Mouse (Mus musculus) adrenal gland, adult 8-10 months (tissue): ENCODE data around the gene Chtf18. TPM values are rescaled to one million over a fixed set of nuclear protein-coding genes. Genes with fewer than 3 reads are reported as not detected.

Source experiments
- microRNA-seq, 2 experiments: library from miRNA; unstranded; fragments of <30 nt; microRNA quantifications; one replicate each; pipeline ENCODE4 v1.2.0; 2022
- total RNA-seq, 4 experiments: library from RNA; stranded (reverse); gene quantifications; 2 replicates each; pipeline ENCODE4 v1.2.4; 2022

Gene Chtf18
- total RNA-seq, 4 experiments from 2014 or later: 1.2 to 4.9 (median 2.6) TPM

Small RNA genes within 50 kb of the gene (microRNA-seq; reads per million reads assigned to microRNA genes)
- gene Gm25083: 0 reads per million in 2 experiments

Other genes with a start within 250 kb of the Chtf18 start
- 1 to 10 TPM; 1.0 to 1.4 (median 1.2) TPM for gene Sstr5, start 230.1 kb downstream of the Chtf18 start, total RNA-seq
- gene Sox8, start 156.7 kb downstream of the Chtf18 start, total RNA-seq: 1 to 10 TPM in 3 of 4 experiments, under 1 TPM in 1; 0.92 to 2.6 (median 1.2) TPM
- 10 to 100 TPM; 36.0 to 39.9 (median 38.2) TPM for gene Lmf1, start 148.3 kb downstream of the Chtf18 start, total RNA-seq
- gene Gng13, start 10.2 kb downstream of the Chtf18 start, total RNA-seq: 1 to 10 TPM in 1 of 4 experiments, under 1 TPM in 1, not detected in 2; 0.74 to 2.9 TPM
- 10 to 100 TPM; 17.8 to 23.5 (median 20.4) TPM for gene Rpusd1, start 251 bp upstream of the Chtf18 start, total RNA-seq
- under 1 TPM; 0.09 to 0.52 (median 0.30) TPM for gene Mslnl, start 8.6 kb upstream of the Chtf18 start, total RNA-seq
- 1 to 10 TPM; 4.8 to 7.1 (median 6.0) TPM for gene Msln, start 27.0 kb upstream of the Chtf18 start, total RNA-seq
- 10 to 100 TPM; 34.8 to 45.2 (median 40.1) TPM for gene Narfl, start 46.4 kb upstream of the Chtf18 start, total RNA-seq
- gene Haghl, start 58.3 kb upstream of the Chtf18 start, total RNA-seq: 10 to 100 TPM; 21.4 to 67.2 (median 55.9) TPM
- under 1 TPM in 1 of 4 experiments, not detected in 3; 0.15 TPM for gene Ccdc78, start 59.2 kb upstream of the Chtf18 start, total RNA-seq
- 100 to 1,000 TPM in 3 of 4 experiments, 10 to 100 TPM in 1; 91.1 to 131 (median 117) TPM for gene Fam173a, start 65.5 kb upstream of the Chtf18 start, total RNA-seq
- gene AC134908.4, start 68.2 kb upstream of the Chtf18 start, total RNA-seq: not detected
- 10 to 100 TPM; 31.4 to 45.8 (median 39.3) TPM for gene Metrn, start 69.7 kb upstream of the Chtf18 start, total RNA-seq
- gene Fbxl16, start 81.7 kb upstream of the Chtf18 start, total RNA-seq: 10 to 100 TPM; 37.9 to 62.9 (median 43.0) TPM
- 10 to 100 TPM; 21.9 to 28.0 (median 24.5) TPM for gene Wdr24, start 96.2 kb upstream of the Chtf18 start, total RNA-seq
- 100 to 1,000 TPM; 104 to 137 (median 119) TPM for gene Jmjd8, start 101.4 kb upstream of the Chtf18 start, total RNA-seq
- gene Stub1, start 106.0 kb upstream of the Chtf18 start, total RNA-seq: 100 to 1,000 TPM; 184 to 246 (median 214) TPM
- 10 to 100 TPM; 14.7 to 79.0 (median 33.0) TPM for gene Rhbdl1, start 109.9 kb upstream of the Chtf18 start, total RNA-seq
- 10 to 100 TPM in 3 of 4 experiments, 1 to 10 TPM in 1; 7.3 to 36.4 (median 20.8) TPM for gene Gm20683, start 114.3 kb upstream of the Chtf18 start, total RNA-seq
- 100 to 1,000 TPM in 3 of 4 experiments, 10 to 100 TPM in 1; 89.3 to 155 (median 139) TPM for gene Rhot2, start 117.4 kb upstream of the Chtf18 start, total RNA-seq
- gene Wdr90, start 134.1 kb upstream of the Chtf18 start, total RNA-seq: 10 to 100 TPM; 14.7 to 41.8 (median 22.9) TPM
- gene Mcrip2, start 141.3 kb upstream of the Chtf18 start, total RNA-seq: 100 to 1,000 TPM; 264 to 492 (median 338) TPM
- 100 to 1,000 TPM; 113 to 215 (median 150) TPM for gene Mettl26, start 147.7 kb upstream of the Chtf18 start, total RNA-seq
- gene Wfikkn1, start 153.4 kb upstream of the Chtf18 start, total RNA-seq: 1 to 10 TPM; 1.6 to 2.9 (median 2.0) TPM
- 10 to 100 TPM; 33.9 to 65.0 (median 36.3) TPM for gene Rab40c, start 192.3 kb upstream of the Chtf18 start, total RNA-seq
- gene Pigq, start 217.5 kb upstream of the Chtf18 start, total RNA-seq: 100 to 1,000 TPM; 101 to 126 (median 111) TPM
- not detected for gene Nhlrc4, start 217.5 kb upstream of the Chtf18 start, total RNA-seq
- not detected for gene A930017K11Rik, start 225.1 kb upstream of the Chtf18 start, total RNA-seq